Mouse (Mus musculus) sigmoid colon, adult 10 weeks (tissue): ENCODE data around the gene Sin3a. TPM values are rescaled to one million over a fixed set of nuclear protein-coding genes. Genes with fewer than 3 reads are reported as not detected.

Experiments used
- polyA plus RNA-seq: library from polyadenylated mRNA; stranded (reverse); fragments of 350-450 nt; fragmentation: Illumina TruSeq; extraction: RNeasy Lipid Tissue Mini Kit (QIAGEN cat#74804); gene quantifications from one replicate; pipeline ENCODE4 v1.2.3, GENCODE M21; 2014; ENCODE audit warnings: low read depth, low replicate concordance

Sin3a gene
- 30.1 TPM for polyA plus RNA-seq

GRCm38 (mm10) chr9:57071801-57072351, at the start of gene Sin3a:
Sin3a (plus strand) TSS chr9:57072040.

GRCm38 (mm10) chr9:57130577-57131433, 59.0 kb downstream of the Sin3a start, which contains the start of gene Man2c1:
Man2c1 (plus strand) TSS chr9:57130690.

GRCm38 (mm10) chr9:57148144-57148878, 76.5 kb downstream of the Sin3a start, which contains the start of gene Neil1:
Neil1 (minus strand) TSS chr9:57148305.

GRCm38 (mm10) chr9:57158013-57158470, 86.2 kb downstream of the Sin3a start, which contains the start of gene Commd4:
Commd4 (minus strand) TSS chr9:57158331.

Other genes with a start within 250 kb of the Sin3a start
- not detected for gene Odf3l1, start 207.4 kb upstream of the Sin3a start, polyA plus RNA-seq
- gene Cspg4, start 207.0 kb upstream of the Sin3a start, polyA plus RNA-seq: 0.73 TPM
- gene Snx33, start 143.7 kb upstream of the Sin3a start, polyA plus RNA-seq: 2.6 TPM
- 43.3 TPM for gene Imp3, start 134.6 kb upstream of the Sin3a start, polyA plus RNA-seq
- 11.5 TPM for gene Snupn, start 121.2 kb upstream of the Sin3a start, polyA plus RNA-seq
- 46.5 TPM for gene Ptpn9, start 77.1 kb upstream of the Sin3a start, polyA plus RNA-seq
- 19.7 TPM for gene Man2c1, start 58.6 kb downstream of the Sin3a start, polyA plus RNA-seq
- 1.1 TPM for gene Neil1, start 76.3 kb downstream of the Sin3a start, polyA plus RNA-seq
- 8.0 TPM for gene Commd4, start 86.3 kb downstream of the Sin3a start, polyA plus RNA-seq
- gene Trcg1, start 164.5 kb downstream of the Sin3a start, polyA plus RNA-seq: not detected
- gene 1700017B05Rik, start 190.6 kb downstream of the Sin3a start, polyA plus RNA-seq: 0.54 TPM